Mouse (Mus musculus): ENCODE measurements at regions not wholly inside any gene's neighbourhood (a gene's known extent, or its start where the extent isn't known, plus 50 kb on each side); places are given as distances from the start of the nearest gene placed in this dataset.
A peak's percentile ranks its signal among the peaks of the same experiment; 100 is the strongest.
"Not testable (repeated sequence)": the region's sequence is repeated elsewhere in the genome, so short reads cannot be mapped to it uniquely, and the experiment has no call there.

GRCm38 (mm10) chr3:18560282-18560785 is 612.1 kb downstream of the Cypt12 start:
- no peak for ATAC-seq (replicated peaks; ENCODE audit: low FRiP score)
- WGBS: 67% methylated on average over 4 of the region's 4 CpGs
- no peak overlapping the region for H3K9ac ChIP-seq
- no peaks in the 10 kb centered on the region for H3K36me3 ChIP-seq
- no peaks in the 10 kb centered on the region for H3K27me3 ChIP-seq
- no peak overlapping the region for H3K4me2 ChIP-seq
- no peaks in the 10 kb centered on the region for H3K9me3 ChIP-seq (replicated peaks)
- H3K27ac ChIP-seq: no peak overlapping the region
- H3K4me3 ChIP-seq (replicated peaks): no peak overlapping the region
- no peaks in the 10 kb centered on the region for H3K4me1 ChIP-seq

- not testable (repeated sequence) for ATAC-seq (replicated peaks; ENCODE audit: low FRiP score); H3K9me3 ChIP-seq (replicated peaks); H3K27ac ChIP-seq; H3K36me3 ChIP-seq; H3K27me3 ChIP-seq; H3K4me3 ChIP-seq (replicated peaks); H3K9ac ChIP-seq; H3K4me1 ChIP-seq; H3K4me2 ChIP-seq
- WGBS: 70% methylated on average over 12 of the region's 12 CpGs
These were observed 632.9 kb downstream of the Cypt12 start for GRCm38 (mm10) chr3:18580911-18581626.

DNA sequence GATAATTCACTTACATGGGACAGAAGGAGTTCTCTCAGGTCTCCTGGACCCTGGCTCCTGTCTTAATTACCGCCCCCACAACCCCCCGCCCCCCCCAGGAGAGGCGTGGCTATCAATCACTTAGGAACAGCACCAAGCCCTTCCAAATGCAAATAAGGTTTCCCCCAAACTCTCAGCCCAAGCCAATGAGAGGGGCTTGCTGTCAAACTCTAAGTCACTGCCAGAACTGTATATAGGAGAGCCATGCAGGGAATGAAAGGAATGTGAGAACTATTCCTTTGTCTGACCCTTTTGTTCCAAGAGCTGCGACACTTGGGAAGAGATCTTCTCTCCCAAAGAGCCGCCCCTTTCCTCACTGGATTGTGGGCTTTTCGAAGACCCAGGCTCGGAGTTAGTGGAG is 672.4 kb downstream of the Cypt12 start:
- H3K27ac ChIP-seq: no peak overlapping the region
- 31% methylated on average over 7 of the region's 7 CpGs for WGBS
- no peaks in the 10 kb centered on the region for H3K36me3 ChIP-seq
- no peaks in the 10 kb centered on the region for H3K27me3 ChIP-seq
- ATAC-seq (replicated peaks; ENCODE audit: low FRiP score): no peak
- no peak overlapping the region for H3K4me3 ChIP-seq (replicated peaks)
- H3K4me2 ChIP-seq: no peak overlapping the region
- H3K4me1 ChIP-seq: peaks cover 23% of the 10 kb centered on the region
- H3K9ac ChIP-seq: no peak overlapping the region
- H3K9me3 ChIP-seq (replicated peaks): no peaks in the 10 kb centered on the region

- H3K4me3 ChIP-seq (replicated peaks): 0 out of 2 replicates have a peak overlapping the region, but pooled peaks have one; percentile 37
- peaks cover 32% of the 10 kb centered on the region for H3K4me1 ChIP-seq
- peak overlapping the region; percentile 85 for H3K27ac ChIP-seq
- peak; percentile 88 for ATAC-seq (replicated peaks; ENCODE audit: low FRiP score)
- peak overlapping the region; percentile 62 for H3K4me2 ChIP-seq
- 2% methylated on average over 4 of the region's 4 CpGs for WGBS
- no peaks in the 10 kb centered on the region for H3K36me3 ChIP-seq
- no peaks in the 10 kb centered on the region for H3K9me3 ChIP-seq (replicated peaks)
- H3K9ac ChIP-seq: no peak overlapping the region
- no peaks in the 10 kb centered on the region for H3K27me3 ChIP-seq
These were observed 675.7 kb downstream of the Cypt12 start for GRCm38 (mm10) chr3:18623831-18624304.

GRCm38 (mm10) chr3:18624381-18625145 is 676.4 kb downstream of the Cypt12 start:
- Histone ChIP-seq H3K4me1 (peaks cover 32% of the 10 kb centered on the region), H3K9me3 (replicated peaks) (no peaks in the 10 kb centered on the region), H3K4me2 (peak overlapping the region; percentile 62), H3K4me3 (replicated peaks) (peak overlapping the region; percentile 37), H3K27me3 (no peaks in the 10 kb centered on the region), H3K27ac (peak overlapping the region; percentile 85), H3K36me3 (no peaks in the 10 kb centered on the region), H3K9ac (0 out of 2 replicates have a peak overlapping the region, but pooled peaks have one; percentile 14)
- peak; percentile 35; the same call in 1 of the 2 replicates for ATAC-seq (replicated peaks; ENCODE audit: low FRiP score)
- 6% methylated on average over 10 of the region's 10 CpGs for WGBS

GRCm38 (mm10) chr3:18625395-18626328 is 677.5 kb downstream of the Cypt12 start:
- ATAC-seq (replicated peaks; ENCODE audit: low FRiP score): peak; percentile 59
- Histone ChIP-seq H3K36me3 (no peaks in the 10 kb centered on the region), H3K4me3 (replicated peaks) (peak overlapping the region; percentile 37), H3K4me1 (peaks cover 32% of the 10 kb centered on the region), H3K27ac (peak overlapping the region; percentile 85), H3K4me2 (peak overlapping the region; percentile 62), H3K9ac (peak overlapping the region; percentile 31; the same call in 1 of the 2 replicates), H3K27me3 (no peaks in the 10 kb centered on the region), H3K9me3 (replicated peaks) (no peaks in the 10 kb centered on the region)
- 5% methylated on average over 32 of the region's 32 CpGs for WGBS

DNA sequence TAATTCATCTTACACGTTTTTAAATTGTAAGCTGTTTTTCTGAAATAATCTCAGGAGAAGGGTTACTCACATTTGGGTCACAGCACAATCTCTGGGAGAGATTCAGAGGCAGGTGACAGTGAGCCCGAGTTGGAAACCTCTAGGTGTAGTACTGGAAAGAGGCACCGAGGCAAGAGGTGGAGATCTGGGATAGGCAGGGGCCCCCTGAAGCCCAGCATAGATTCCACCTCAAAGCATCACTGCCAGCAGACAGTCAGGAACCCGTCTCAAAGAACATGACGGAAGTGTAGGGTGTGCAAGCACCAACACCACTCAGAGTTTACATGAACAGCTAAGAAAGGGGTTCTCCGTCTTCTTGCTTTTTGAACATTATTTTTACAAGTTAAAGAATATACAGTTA is 678.2 kb downstream of the Cypt12 start:
- WGBS: 49% methylated on average over 6 of the region's 6 CpGs
- H3K4me2 ChIP-seq: no peak overlapping the region
- no peak overlapping the region for H3K9ac ChIP-seq
- H3K4me3 ChIP-seq (replicated peaks): no peak overlapping the region
- H3K9me3 ChIP-seq (replicated peaks): no peaks in the 10 kb centered on the region
- peaks cover 32% of the 10 kb centered on the region for H3K4me1 ChIP-seq
- no peaks in the 10 kb centered on the region for H3K36me3 ChIP-seq
- no peak for ATAC-seq (replicated peaks; ENCODE audit: low FRiP score)
- no peak overlapping the region for H3K27ac ChIP-seq
- H3K27me3 ChIP-seq: no peaks in the 10 kb centered on the region

GRCm38 (mm10) chr3:18626820-18627219 is 678.6 kb downstream of the Cypt12 start:
- WGBS: 58% methylated on average over 2 of the region's 2 CpGs
- Histone ChIP-seq H3K9ac (no peak overlapping the region), H3K27me3 (no peaks in the 10 kb centered on the region), H3K4me1 (peaks cover 32% of the 10 kb centered on the region), H3K4me3 (replicated peaks) (no peak overlapping the region), H3K4me2 (no peak overlapping the region), H3K9me3 (replicated peaks) (no peaks in the 10 kb centered on the region), H3K27ac (no peak overlapping the region), H3K36me3 (no peaks in the 10 kb centered on the region)
- no peak for ATAC-seq (replicated peaks; ENCODE audit: low FRiP score)

GRCm38 (mm10) chr3:18629233-18629632 is 681.0 kb downstream of the Cypt12 start:
- H3K9me3 ChIP-seq (replicated peaks): no peaks in the 10 kb centered on the region
- no peak overlapping the region for H3K27ac ChIP-seq
- WGBS: 97% methylated on average over 2 of the region's 2 CpGs
- no peak overlapping the region for H3K4me3 ChIP-seq (replicated peaks)
- H3K4me2 ChIP-seq: no peak overlapping the region
- H3K9ac ChIP-seq: no peak overlapping the region
- no peaks in the 10 kb centered on the region for H3K36me3 ChIP-seq
- H3K27me3 ChIP-seq: no peaks in the 10 kb centered on the region
- ATAC-seq (replicated peaks; ENCODE audit: low FRiP score): no peak
- H3K4me1 ChIP-seq: peaks cover 22% of the 10 kb centered on the region

DNA sequence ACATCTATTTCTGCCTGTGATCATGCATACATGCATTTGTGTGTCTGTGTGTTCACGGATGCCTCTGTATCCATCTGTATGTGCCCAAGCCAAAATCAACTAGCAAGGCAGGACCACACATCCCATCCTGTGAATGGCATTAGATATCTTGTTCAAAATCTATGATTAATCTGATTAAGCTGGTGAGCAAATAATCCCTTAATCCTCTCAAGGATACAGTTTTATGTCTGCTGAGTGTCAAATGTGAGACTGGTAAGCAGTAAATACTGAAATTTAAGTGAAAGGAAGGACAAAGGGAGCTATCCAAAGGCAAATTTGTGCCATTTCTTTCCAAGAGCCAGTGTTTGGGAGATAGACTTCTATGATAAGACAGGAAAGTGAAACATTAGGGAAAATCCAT is 683.4 kb downstream of the Cypt12 start:
- Histone ChIP-seq H3K27me3 (no peaks in the 10 kb centered on the region), H3K9me3 (replicated peaks) (no peaks in the 10 kb centered on the region), H3K36me3 (no peaks in the 10 kb centered on the region), H3K4me2 (no peak overlapping the region), H3K4me1 (no peaks in the 10 kb centered on the region), H3K9ac (no peak overlapping the region), H3K27ac (no peak overlapping the region), H3K4me3 (replicated peaks) (no peak overlapping the region)
- ATAC-seq (replicated peaks; ENCODE audit: low FRiP score): no peak
- 88% methylated on average over 1 of the region's 1 CpGs for WGBS

DNA sequence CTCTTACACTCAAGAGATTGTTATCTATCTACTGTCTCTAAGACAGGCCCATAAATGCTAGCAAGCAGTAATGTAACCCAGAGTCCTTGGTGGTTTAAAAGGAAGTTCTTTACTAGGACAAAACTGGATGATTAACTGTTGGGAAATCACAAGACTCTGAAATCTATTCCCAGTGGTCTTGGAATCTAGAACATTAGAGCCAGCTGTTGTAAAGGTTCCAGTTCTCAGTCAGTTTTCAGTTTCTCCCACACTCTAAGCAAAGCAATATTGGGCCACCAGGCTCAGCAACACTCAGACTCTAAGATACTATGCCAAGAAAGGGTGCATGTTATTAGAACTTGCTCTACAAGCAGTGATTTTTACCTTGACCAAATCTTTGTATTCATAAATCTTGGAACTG is 686.6 kb downstream of the Cypt12 start:
- H3K4me1 ChIP-seq: no peaks in the 10 kb centered on the region
- no peak for ATAC-seq (replicated peaks; ENCODE audit: low FRiP score)
- H3K9me3 ChIP-seq (replicated peaks): no peaks in the 10 kb centered on the region
- H3K4me3 ChIP-seq (replicated peaks): no peak overlapping the region
- no peaks in the 10 kb centered on the region for H3K27me3 ChIP-seq
- no peak overlapping the region for H3K27ac ChIP-seq
- H3K36me3 ChIP-seq: no peaks in the 10 kb centered on the region
- no peak overlapping the region for H3K4me2 ChIP-seq
- no peak overlapping the region for H3K9ac ChIP-seq

All from kidney, embryonic 15.5 days (tissue).